In genomic region chr6:118195108-118195507, GRCm38 (mm10) we compare ENCODE assay signal across 8 mouse cellular contexts. TPM values are rescaled to one million over a fixed set of nuclear protein-coding genes. Genes with fewer than 3 reads are reported as not detected.
DNase-seq lines count a peak whose midpoint lies in the region; ATAC-seq lines count a peak whose summit lies in the region.

No protein-coding gene starts in this region.

- DNase-seq in heart, adult 8-10 months (ENCODE audit: low spot score), result peak; percentile 49
- DNase-seq in adrenal gland, adult 18-20 months (ENCODE audit: low spot score in 2 of 2), result peak; percentile 29 to 36
- peak; percentile 67 for DNase-seq in embryonic facial prominence, embryonic 14.5 days (ENCODE audit: low spot score)
- peak; percentile 48 to 69 for DNase-seq in left cerebral cortex, postnatal 10 days (ENCODE audit: extremely low spot score in 1 of 2, low spot score in 2 of 2)
- peak; percentile 67 for DNase-seq in neural tube, embryonic 11.5 days (ENCODE audit: low spot score)
- no peak for DNase-seq in natural killer cell, adult 2 months (ENCODE audit: low spot score in 2 of 2)

- intact Hi-C loops in left cerebral cortex, postnatal 10 days (cut with DNase I), result no loop called here

- H3K36me3 ChIP-seq in heart, embryonic 12.5 days, result no peaks in the 10 kb centered on the region
- H3K36me3 ChIP-seq in embryonic facial prominence, embryonic 14.5 days (ENCODE audit: control insufficient read depth, insufficient read depth, low read length), result no peaks in the 10 kb centered on the region
- H3K36me3 ChIP-seq in hindbrain, embryonic 13.5 days, result no peaks in the 10 kb centered on the region
- H3K36me3 ChIP-seq in neural tube, embryonic 11.5 days (ENCODE audit: control insufficient read depth, insufficient read depth, low read length), result no peaks in the 10 kb centered on the region

- no peak overlapping the region for H3K4me2 ChIP-seq in heart, embryonic 12.5 days
- no peak overlapping the region for H3K4me2 ChIP-seq in embryonic facial prominence, embryonic 14.5 days (ENCODE audit: low read depth, low read length)
- H3K4me2 ChIP-seq in hindbrain, embryonic 13.5 days, result peak overlapping the region; percentile 98
- no peak overlapping the region for H3K4me2 ChIP-seq in neural tube, embryonic 11.5 days (ENCODE audit: low read depth)

- no peak for ATAC-seq in heart, embryonic 12.5 days (ENCODE audit: insufficient number of reproducible peaks, low FRiP score)
- no peak for ATAC-seq in embryonic facial prominence, embryonic 14.5 days (ENCODE audit: low read depth)
- no peak for ATAC-seq in hindbrain, embryonic 13.5 days (ENCODE audit: low FRiP score)
- no peak for ATAC-seq in neural tube, embryonic 11.5 days (ENCODE audit: insufficient read depth, low FRiP score, low TSS enrichment)

- 32% methylated on average over 8 of the region's 8 CpGs for WGBS in heart, embryonic 12.5 days
- WGBS in embryonic facial prominence, embryonic 14.5 days, result 22% methylated on average over 8 of the region's 8 CpGs
- 32% methylated on average over 8 of the region's 8 CpGs for WGBS in hindbrain, embryonic 13.5 days
- 38% methylated on average over 8 of the region's 8 CpGs for WGBS in neural tube, embryonic 11.5 days

- H3K4me3 ChIP-seq in heart, embryonic 12.5 days, result no peak overlapping the region
- no peak overlapping the region for H3K4me3 ChIP-seq in embryonic facial prominence, embryonic 14.5 days (ENCODE audit: low read depth, low read length)
- peak overlapping the region; percentile 71; the same call in 1 of the 2 replicates for H3K4me3 ChIP-seq in hindbrain, embryonic 13.5 days
- H3K4me3 ChIP-seq in neural tube, embryonic 11.5 days (ENCODE audit: low read depth, low read length), result no peak overlapping the region

- H3K27me3 ChIP-seq in heart, embryonic 12.5 days (replicated peaks), result peaks cover 88% of the 10 kb centered on the region
- H3K27me3 ChIP-seq in embryonic facial prominence, embryonic 14.5 days (replicated peaks; ENCODE audit: control insufficient read depth, insufficient read depth, low read length), result peaks cover 58% of the 10 kb centered on the region
- H3K27me3 ChIP-seq in hindbrain, embryonic 13.5 days, result peaks cover 71% of the 10 kb centered on the region
- H3K27me3 ChIP-seq in neural tube, embryonic 11.5 days (ENCODE audit: control insufficient read depth, insufficient read depth, low read length), result peaks cover 35% of the 10 kb centered on the region

- H3K4me1 ChIP-seq in heart, embryonic 12.5 days (replicated peaks), result peaks cover 8% of the 10 kb centered on the region; the same call in 1 of the 2 replicates
- no peaks in the 10 kb centered on the region for H3K4me1 ChIP-seq in embryonic facial prominence, embryonic 14.5 days (ENCODE audit: control insufficient read depth, insufficient read depth, low read length)
- H3K4me1 ChIP-seq in hindbrain, embryonic 13.5 days (replicated peaks), result peaks cover 29% of the 10 kb centered on the region
- H3K4me1 ChIP-seq in neural tube, embryonic 11.5 days (ENCODE audit: control insufficient read depth, insufficient read depth, low read length), result 0 out of 2 replicates have a peak, but pooled peaks cover 3% of the 10 kb centered on the region

- H3K9me3 ChIP-seq in heart, embryonic 12.5 days (replicated peaks), result no peaks in the 10 kb centered on the region
- no peaks in the 10 kb centered on the region for H3K9me3 ChIP-seq in embryonic facial prominence, embryonic 14.5 days (ENCODE audit: control insufficient read depth, low read length)
- no peaks in the 10 kb centered on the region for H3K9me3 ChIP-seq in hindbrain, embryonic 13.5 days
- no peaks in the 10 kb centered on the region for H3K9me3 ChIP-seq in neural tube, embryonic 11.5 days (ENCODE audit: control insufficient read depth, low read length)

- H3K27ac ChIP-seq in heart, embryonic 12.5 days (ENCODE audit: poor library complexity, severe bottlenecking), result no peak overlapping the region
- no peak overlapping the region for H3K27ac ChIP-seq in embryonic facial prominence, embryonic 14.5 days (replicated peaks; ENCODE audit: low read depth, low read length)
- H3K27ac ChIP-seq in hindbrain, embryonic 13.5 days, result no peak overlapping the region
- H3K27ac ChIP-seq in neural tube, embryonic 11.5 days (ENCODE audit: low read depth, low read length), result no peak overlapping the region

- H3K9ac ChIP-seq in heart, embryonic 12.5 days, result no peak overlapping the region
- no peak overlapping the region for H3K9ac ChIP-seq in embryonic facial prominence, embryonic 14.5 days (ENCODE audit: low read depth, low read length)
- no peak overlapping the region for H3K9ac ChIP-seq in hindbrain, embryonic 13.5 days
- H3K9ac ChIP-seq in neural tube, embryonic 11.5 days (ENCODE audit: low read length), result no peak overlapping the region

RNA-seq across cellular contexts. Expression of gene Ret, which starts 2.4 kb away (rescaled TPM):
- total RNA-seq in heart, adult 8-10 months (2022), result 1 to 10 TPM; 1.8 to 5.5 (median 4.3) TPM
- polyA plus RNA-seq in heart, embryonic 12.5 days (2016; fragmentation: Nextera tagmentation; extraction: Ambion mirVana), result 0.11 and 0.18 TPM in 2 replicates
- 1 to 10 TPM; 1.9 to 4.3 TPM for total RNA-seq in adrenal gland, adult 18-20 months (2021)
- polyA plus RNA-seq in embryonic facial prominence, embryonic 14.5 days (2014; fragmentation: Nextera tagmentation; extraction: Ambion mirVana), result 6.5 and 7.4 TPM in 2 replicates
- polyA plus RNA-seq in hindbrain, embryonic 13.5 days (2015; fragmentation: Nextera tagmentation; extraction: Ambion mirVana), result 8.7 and 9.1 TPM in 2 replicates
- total RNA-seq in left cerebral cortex, postnatal 10 days (2021), result 1 to 10 TPM; 7.1 to 8.5 TPM
- polyA plus RNA-seq in neural tube, embryonic 11.5 days (2014; fragmentation: Nextera tagmentation; extraction: Ambion mirVana), result 9.0 and 12.0 TPM in 2 replicates

RNA-seq across cellular contexts. Expression of gene Csgalnact2, which starts 56.2 kb away (rescaled TPM):
- 10 to 100 TPM; 18.7 to 20.1 (median 19.6) TPM for total RNA-seq in heart, adult 8-10 months (2022)
- 12.6 and 13.0 TPM in 2 replicates for polyA plus RNA-seq in heart, embryonic 12.5 days (2016; fragmentation: Nextera tagmentation; extraction: Ambion mirVana)
- total RNA-seq in adrenal gland, adult 18-20 months (2021), result 10 to 100 TPM; 15.9 to 17.4 TPM
- 21.2 and 22.6 TPM in 2 replicates for polyA plus RNA-seq in embryonic facial prominence, embryonic 14.5 days (2014; fragmentation: Nextera tagmentation; extraction: Ambion mirVana)
- polyA plus RNA-seq in hindbrain, embryonic 13.5 days (2015; fragmentation: Nextera tagmentation; extraction: Ambion mirVana), result 9.2 and 9.5 TPM in 2 replicates
- 10 to 100 TPM; 12.7 to 13.7 TPM for total RNA-seq in left cerebral cortex, postnatal 10 days (2021)
- polyA plus RNA-seq in neural tube, embryonic 11.5 days (2014; fragmentation: Nextera tagmentation; extraction: Ambion mirVana), result 8.4 and 9.0 TPM in 2 replicates

Comparison
In these comparisons a context has a peak if more than half of its experiments do, and no peak if none do; other contexts are left out.
1. DNase-seq: peak in heart, adult 8-10 months (single experiment), adrenal gland, adult 18-20 months (2 of 2), embryonic facial prominence, embryonic 14.5 days (single experiment), left cerebral cortex, postnatal 10 days (2 of 2) and neural tube, embryonic 11.5 days (single experiment); none in natural killer cell, adult 2 months (0 of 2).